Mouse (Mus musculus): ENCODE measurements around the gene Irf4.
A peak's percentile ranks its signal among the peaks of the same experiment; 100 is the strongest.

The Irf4 gene

GRCm38 (mm10) chr13:30749021-30749556, at the start of gene Irf4:
Gene Irf4 (plus strand): TSS chr13:30749226.
- DNase-seq: peak; percentile 85 to 91

- no peak for DNase-seq
These were observed 46.3 kb upstream of the Irf4 start for GRCm38 (mm10) chr13:30702695-30703094.

- no peak for DNase-seq
These were observed 44.6 kb upstream of the Irf4 start for GRCm38 (mm10) chr13:30704246-30705095.

GRCm38 (mm10) chr13:30711066-30711465, 38.0 kb upstream of the Irf4 start:
- DNase-seq: no peak

- no peak for DNase-seq
These were observed 37.3 kb upstream of the Irf4 start for GRCm38 (mm10) chr13:30711711-30712110.

GRCm38 (mm10) chr13:30712280-30712679, 36.7 kb upstream of the Irf4 start:
- DNase-seq: no peak

GRCm38 (mm10) chr13:30713621-30714020, 35.4 kb upstream of the Irf4 start:
- DNase-seq: no peak

- DNase-seq: no peak
These were observed 34.5 kb upstream of the Irf4 start for GRCm38 (mm10) chr13:30714552-30714951.

- DNase-seq: no peak
These were observed 34.0 kb upstream of the Irf4 start for GRCm38 (mm10) chr13:30715060-30715459.

- no peak for DNase-seq
These were observed 33.5 kb upstream of the Irf4 start for GRCm38 (mm10) chr13:30715573-30715972.

- DNase-seq: no peak
These were observed 32.4 kb upstream of the Irf4 start for GRCm38 (mm10) chr13:30716611-30717010.

GRCm38 (mm10) chr13:30722601-30723000, 26.4 kb upstream of the Irf4 start:
- DNase-seq: no peak

GRCm38 (mm10) chr13:30723258-30723657, 25.8 kb upstream of the Irf4 start:
- no peak for DNase-seq

GRCm38 (mm10) chr13:30723858-30724257, 25.2 kb upstream of the Irf4 start:
- no peak for DNase-seq

- DNase-seq: no peak
These were observed 24.2 kb upstream of the Irf4 start for GRCm38 (mm10) chr13:30724691-30725271.

- no peak for DNase-seq
These were observed 22.1 kb upstream of the Irf4 start for GRCm38 (mm10) chr13:30726879-30727278.

- peak; percentile 57 to 59 for DNase-seq
These were observed 20.9 kb upstream of the Irf4 start for GRCm38 (mm10) chr13:30728155-30728554.

- no peak for DNase-seq
These were observed 19.8 kb upstream of the Irf4 start for GRCm38 (mm10) chr13:30729245-30729644.

- DNase-seq: no peak
These were observed 18.8 kb upstream of the Irf4 start for GRCm38 (mm10) chr13:30730104-30730793.

GRCm38 (mm10) chr13:30732709-30733445, 16.1 kb upstream of the Irf4 start:
- DNase-seq: no peak

- no peak for DNase-seq
These were observed 12.3 kb upstream of the Irf4 start for GRCm38 (mm10) chr13:30736721-30737120.

GRCm38 (mm10) chr13:30737257-30737656, 11.8 kb upstream of the Irf4 start:
- no peak for DNase-seq

All from spleen, adult 18-20 months (tissue).